Mouse (Mus musculus) megakaryocyte, embryonic 14.5 days (primary cell): ENCODE data around the gene Arntl.

Experiments used
- FLI1 ChIP-seq: IDR thresholded peaks from 2 replicates; pipeline ENCODE4 v1.6.1; 2012; ENCODE audit warnings: low read length, inconsistent platforms, mixed read lengths
- GATA1 ChIP-seq: IDR thresholded peaks from 3 replicates; pipeline ENCODE4 v1.6.1; 2012; ENCODE audit warnings: mixed read lengths, low read length, inconsistent platforms, borderline replicate concordance

DNA sequence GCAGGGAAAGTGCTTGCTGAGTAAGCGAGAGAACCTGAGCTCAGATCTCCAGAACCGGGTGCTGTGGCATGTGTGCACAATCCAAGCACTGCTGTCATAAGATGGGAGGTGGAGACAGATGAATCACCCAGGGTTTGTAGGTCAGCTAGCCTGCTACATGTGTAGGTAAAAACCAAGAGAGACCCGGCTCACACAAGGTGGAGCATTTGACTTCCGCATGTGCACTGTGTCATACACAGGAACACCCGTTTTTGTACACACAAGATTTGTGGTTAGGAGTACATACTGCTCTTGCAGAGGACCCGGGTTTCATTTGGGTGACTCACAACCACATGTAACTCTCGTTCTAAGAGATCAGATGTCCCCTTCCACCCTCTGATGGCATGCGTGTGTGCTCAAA lies 23.5 kb upstream of the Arntl start:
- TF ChIP-seq GATA1, result no peak
- no peak for TF ChIP-seq FLI1
